Mouse (Mus musculus): Measurements from ENCODE around the gene Lars2. TPM values are rescaled to one million over a fixed set of nuclear protein-coding genes. Genes with fewer than 3 reads are reported as not detected.

Gene Lars2
- polyA plus RNA-seq, 1 experiment from 2014 or later, result 788 TPM

Other genes with a start within 250 kb of the Lars2 start
- gene Clec3b, start 216.0 kb upstream of the Lars2 start, polyA plus RNA-seq (2016; fragmentation: Nextera tagmentation; extraction: Ambion mirVana), result not detected in 2 replicates
- gene Cdcp1, start 150.9 kb upstream of the Lars2 start, polyA plus RNA-seq (2016; fragmentation: Nextera tagmentation; extraction: Ambion mirVana), result 0.18 and 0.25 TPM in 2 replicates
- gene Tmem158, start 106.2 kb upstream of the Lars2 start, polyA plus RNA-seq (2016; fragmentation: Nextera tagmentation; extraction: Ambion mirVana), result 12.6 and 12.8 TPM in 2 replicates
- 30.4 and 30.9 TPM in 2 replicates for gene Limd1, start 111.8 kb downstream of the Lars2 start, polyA plus RNA-seq (2016; fragmentation: Nextera tagmentation; extraction: Ambion mirVana)
- gene Sacm1l, start 162.8 kb downstream of the Lars2 start, polyA plus RNA-seq (2016; fragmentation: Nextera tagmentation; extraction: Ambion mirVana), result 36.3 and 36.7 TPM in 2 replicates